Mouse (Mus musculus): ENCODE results near the gene Bcap31. TPM values are rescaled to one million over a fixed set of nuclear protein-coding genes. Genes with fewer than 3 reads are reported as not detected.
A peak's percentile ranks its signal among the peaks of the same experiment; 100 is the strongest.

The Bcap31 gene
- total and polyA plus RNA-seq, 3 experiments: 119 to 239 (median 176) TPM

GRCm38 (mm10) chrX:73739151-73739550, 23.2 kb upstream of the Bcap31 start:
- dilution Hi-C loops (cut with MboI; ENCODE audit: extremely low pct_ligation_motif_present, extremely low pct_unique_long_range_greater_than_20kb, low sequenced_read_pairs): no loop called here

GRCm38 (mm10) chrX:73738155-73738554, 22.2 kb upstream of the Bcap31 start:
- Histone ChIP-seq H3K4me3 (replicated peaks in 1 of 3; ENCODE audit: low read depth in 2 of 3, low read length in 2 of 3, poor library complexity in 1 of 3) (no peak overlapping the region), H3K27me3 (replicated peaks) (no peaks in the 10 kb centered on the region), H3K9me3 (replicated peaks; ENCODE audit: low read length) (no peaks in the 10 kb centered on the region), H3K4me1 (ENCODE audit: control insufficient read depth in 1 of 2, insufficient read depth in 2 of 2) (no peaks in the 10 kb centered on the region), H3K79me2 (replicated peaks; ENCODE audit: control insufficient read depth, extremely low read depth, insufficient read depth, poor library complexity, severe bottlenecking) (no peaks in the 10 kb centered on the region), H3K4me2 (ENCODE audit: insufficient read depth, low read depth, poor library complexity, severe bottlenecking) (no peak overlapping the region), H3K27ac (ENCODE audit: insufficient read depth, low read depth) (no peak overlapping the region), H3K9ac (ENCODE audit: insufficient read depth, low read depth) (no peak overlapping the region), H3K36me3 (replicated peaks in 1 of 2; ENCODE audit: control insufficient read depth in 1 of 2, insufficient read depth in 1 of 2, low read length in 1 of 2) (peaks cover 4 to 30% of the 10 kb centered on the region in 2 experiments)
- DNase-seq (ENCODE audit: extremely low read depth): no peak
- TF ChIP-seq CHD1 (IDR thresholded peaks at IDR 0.05; ENCODE audit: low read depth, low read length) (no peak), HCFC1 (IDR thresholded peaks at IDR 0.05; ENCODE audit: low read depth, low read length) (no peak), ZKSCAN1 (IDR thresholded peaks at IDR 0.05; ENCODE audit: borderline replicate concordance, low read depth, low read length) (no peak), NELFE (IDR thresholded peaks at IDR 0.05; ENCODE audit: low read depth, low read length) (no peak), EP300 (IDR thresholded peaks at IDR 0.05; ENCODE audit: low read length) (no peak), CTCF (conservative IDR thresholded peaks at IDR 0.05 in 1 of 2, IDR thresholded peaks at IDR 0.05 in 1 of 2; ENCODE audit: low read depth in 2 of 2, low read length in 2 of 2) (peak in 1 of 2 experiments; percentile 34; a peak in 2 of 4 replicates), RAD21 (IDR thresholded peaks at IDR 0.05; ENCODE audit: low read depth, low read length) (peak; percentile 25)
- in situ Hi-C loops (cut with MboI; ENCODE audit: low pct_ligation_motif_present, low pct_unique_long_range_greater_than_20kb, low sequenced_read_pairs): no loop called here
- dilution Hi-C loops (cut with MboI; ENCODE audit: extremely low pct_ligation_motif_present, extremely low pct_unique_long_range_greater_than_20kb, low sequenced_read_pairs): no loop called here

More at GRCm38 (mm10) chrX:73739151-73739550, 23.2 kb upstream of the Bcap31 start:
- H3K9me3 ChIP-seq (replicated peaks; ENCODE audit: low read length): no peaks in the 10 kb centered on the region
- no peaks in the 10 kb centered on the region for H3K4me1 ChIP-seq (ENCODE audit: control insufficient read depth in 1 of 2, insufficient read depth in 2 of 2)
- no peak overlapping the region for H3K9ac ChIP-seq (ENCODE audit: insufficient read depth, low read depth)
- H3K27ac ChIP-seq (ENCODE audit: insufficient read depth, low read depth): no peak overlapping the region
- H3K27me3 ChIP-seq (replicated peaks): no peaks in the 10 kb centered on the region
- no peak overlapping the region for H3K4me3 ChIP-seq (replicated peaks in 1 of 3; ENCODE audit: low read depth in 2 of 3, low read length in 2 of 3, poor library complexity in 1 of 3)
- in situ Hi-C loops (cut with MboI; ENCODE audit: low pct_ligation_motif_present, low pct_unique_long_range_greater_than_20kb, low sequenced_read_pairs): no loop called here
- no peak for DNase-seq (ENCODE audit: extremely low read depth)
- no peak overlapping the region for H3K4me2 ChIP-seq (ENCODE audit: insufficient read depth, low read depth, poor library complexity, severe bottlenecking)
- peaks cover 4 to 24% of the 10 kb centered on the region in 2 experiments for H3K36me3 ChIP-seq (replicated peaks in 1 of 2; ENCODE audit: control insufficient read depth in 1 of 2, insufficient read depth in 1 of 2, low read length in 1 of 2)
- TF ChIP-seq ETS1 (conservative IDR thresholded peaks at IDR 0.05; ENCODE audit: low read depth, low read length) (no peak), CTCF (conservative IDR thresholded peaks at IDR 0.05 in 1 of 2, IDR thresholded peaks at IDR 0.05 in 1 of 2; ENCODE audit: low read depth in 2 of 2, low read length in 2 of 2) (no peak)
- no peaks in the 10 kb centered on the region for H3K79me2 ChIP-seq (replicated peaks; ENCODE audit: control insufficient read depth, extremely low read depth, insufficient read depth, poor library complexity, severe bottlenecking)

DNA sequence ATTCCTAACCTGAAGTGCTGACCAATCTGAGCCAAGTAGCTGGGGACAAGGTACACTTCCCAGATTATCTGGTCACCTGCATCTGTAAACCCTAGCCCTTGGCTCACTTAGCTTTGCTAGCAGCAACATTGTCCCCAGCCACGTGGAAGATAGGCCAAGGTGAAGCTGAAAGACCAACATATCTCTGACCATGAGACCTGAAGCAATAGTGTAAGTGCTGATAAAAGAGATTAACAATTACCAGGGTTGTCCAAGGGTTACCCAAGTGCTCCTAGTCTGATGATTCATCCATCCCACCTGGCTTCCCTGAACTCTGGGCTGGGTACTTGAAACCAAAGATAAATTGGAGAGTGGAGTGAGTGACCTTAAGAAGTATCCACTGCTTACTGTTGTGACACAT, 14.9 kb upstream of the Bcap31 start:
- no peaks in the 10 kb centered on the region for H3K79me2 ChIP-seq (replicated peaks; ENCODE audit: control insufficient read depth, extremely low read depth, insufficient read depth, poor library complexity, severe bottlenecking)
- DNase-seq (ENCODE audit: extremely low read depth): no peak
- no peak overlapping the region for H3K9ac ChIP-seq (ENCODE audit: insufficient read depth, low read depth)
- TF ChIP-seq GABPA (IDR thresholded peaks at IDR 0.05; ENCODE audit: insufficient replicate concordance, low read depth, low read length): no peak
- no peak for TF ChIP-seq USF2 (conservative IDR thresholded peaks at IDR 0.05; ENCODE audit: low read depth, low read length)
- no peak for TF ChIP-seq USF1 (IDR thresholded peaks at IDR 0.05; ENCODE audit: low read depth, low read length)
- TF ChIP-seq TBP (conservative IDR thresholded peaks at IDR 0.05; ENCODE audit: low read depth, low read length): no peak
- TF ChIP-seq MAFK (IDR thresholded peaks at IDR 0.05; ENCODE audit: insufficient replicate concordance, low read length): no peak
- TF ChIP-seq ELF1 (IDR thresholded peaks at IDR 0.05; ENCODE audit: low read depth, low read length): no peak
- no peak for TF ChIP-seq ZKSCAN1 (IDR thresholded peaks at IDR 0.05; ENCODE audit: borderline replicate concordance, low read depth, low read length)
- TF ChIP-seq IRF4 (IDR thresholded peaks at IDR 0.05; ENCODE audit: low read depth, low read length): no peak
- TF ChIP-seq E2F4 (IDR thresholded peaks at IDR 0.05; ENCODE audit: insufficient replicate concordance, low read depth, low read length): no peak
- no peak for TF ChIP-seq BHLHE40 (IDR thresholded peaks at IDR 0.05; ENCODE audit: low read depth, low read length)
- TF ChIP-seq EP300 (IDR thresholded peaks at IDR 0.05; ENCODE audit: low read length): no peak
- in situ Hi-C loops (cut with MboI; ENCODE audit: low pct_ligation_motif_present, low pct_unique_long_range_greater_than_20kb, low sequenced_read_pairs) (no loop called here), dilution Hi-C loops (cut with MboI; ENCODE audit: extremely low pct_ligation_motif_present, extremely low pct_unique_long_range_greater_than_20kb, low sequenced_read_pairs) (no loop called here)
- no peak overlapping the region for H3K4me3 ChIP-seq (replicated peaks in 1 of 3; ENCODE audit: low read depth in 2 of 3, low read length in 2 of 3, poor library complexity in 1 of 3)
- peaks cover 9 to 44% of the 10 kb centered on the region in 2 experiments for H3K36me3 ChIP-seq (replicated peaks in 1 of 2; ENCODE audit: control insufficient read depth in 1 of 2, insufficient read depth in 1 of 2, low read length in 1 of 2)
- no peaks in the 10 kb centered on the region for H3K27me3 ChIP-seq (replicated peaks)
- no peak overlapping the region for H3K4me2 ChIP-seq (ENCODE audit: insufficient read depth, low read depth, poor library complexity, severe bottlenecking)
- H3K4me1 ChIP-seq (ENCODE audit: control insufficient read depth in 1 of 2, insufficient read depth in 2 of 2): no peaks in the 10 kb centered on the region
- no peaks in the 10 kb centered on the region for H3K9me3 ChIP-seq (replicated peaks; ENCODE audit: low read length)
- H3K27ac ChIP-seq (ENCODE audit: insufficient read depth, low read depth): no peak overlapping the region
